Mouse (Mus musculus): Measurements from ENCODE around the gene Ehd1. TPM values are rescaled to one million over a fixed set of nuclear protein-coding genes. Genes with fewer than 3 reads are reported as not detected.

Ehd1 gene
- 66.0 and 70.7 TPM in 2 replicates for polyA plus RNA-seq (2015; fragmentation: Nextera tagmentation; extraction: Ambion mirVana)

GRCm38 (mm10) chr19:6276426-6277421 is at the start of gene Ehd1:
Gene Ehd1 (plus strand): TSS chr19:6276725.

GRCm38 (mm10) chr19:6235084-6236052 is 41.2 kb upstream of the Ehd1 start, which contains the start of gene Ppp2r5b:
Gene Ppp2r5b (minus strand): TSS chr19:6235872.

GRCm38 (mm10) chr19:6241274-6242107 is 35.0 kb upstream of the Ehd1 start, which contains the start of gene Atg2a:
Gene Atg2a (plus strand): TSS chr19:6241668.

GRCm38 (mm10) chr19:6306137-6306551 is 29.6 kb downstream of the Ehd1 start, which contains the start of gene Cdc42bpg:
Gene Cdc42bpg (plus strand): TSS chr19:6306456.

GRCm38 (mm10) chr19:6334673-6335457 is 58.3 kb downstream of the Ehd1 start, which contains the start of gene Men1:
Gene Men1 (plus strand): TSS chr19:6334979.

GRCm38 (mm10) chr19:6340524-6341452 is 64.3 kb downstream of the Ehd1 start, which contains the start of gene Map4k2:
Gene Map4k2 (plus strand): TSS chr19:6341135.

MicroRNAs within 50 kb of the gene (microRNA counts, 519-probe panel; counts per million panel counts)
- microRNA mmu-miR-192 = 40.5 counts per million

Small RNA genes lying within 50 kb of the gene (microRNA-seq; reads per million reads assigned to microRNA genes)
- gene Mir192 = 72.0 reads per million, percentile 39 among the genes with 10 or more reads in this experiment
- 122 reads per million, percentile 46 among the genes with 10 or more reads in this experiment for gene Mir194-2
- gene Mir6989 = 0.87 reads per million

Other genes starting within 250 kb of the Ehd1 start
- gene Syvn1, start 230.1 kb upstream of the Ehd1 start, polyA plus RNA-seq (2015; fragmentation: Nextera tagmentation; extraction: Ambion mirVana) = 28.0 and 31.6 TPM in 2 replicates
- gene Mrpl49, start 218.9 kb upstream of the Ehd1 start, polyA plus RNA-seq (2015; fragmentation: Nextera tagmentation; extraction: Ambion mirVana) = 51.3 and 60.2 TPM in 2 replicates
- 603 and 680 TPM in 2 replicates for gene Fau, start 218.9 kb upstream of the Ehd1 start, polyA plus RNA-seq (2015; fragmentation: Nextera tagmentation; extraction: Ambion mirVana)
- gene Znhit2, start 215.5 kb upstream of the Ehd1 start, polyA plus RNA-seq (2015; fragmentation: Nextera tagmentation; extraction: Ambion mirVana) = 44.4 and 45.4 TPM in 2 replicates
- 53.5 and 57.5 TPM in 2 replicates for gene Tm7sf2, start 208.4 kb upstream of the Ehd1 start, polyA plus RNA-seq (2015; fragmentation: Nextera tagmentation; extraction: Ambion mirVana)
- 76.7 and 77.3 TPM in 2 replicates for gene Vps51, start 199.5 kb upstream of the Ehd1 start, polyA plus RNA-seq (2015; fragmentation: Nextera tagmentation; extraction: Ambion mirVana)
- gene Tmem262, start 196.7 kb upstream of the Ehd1 start, polyA plus RNA-seq (2015; fragmentation: Nextera tagmentation; extraction: Ambion mirVana) = not detected in 2 replicates
- gene Gm28374, start 194.5 kb upstream of the Ehd1 start, polyA plus RNA-seq (2015; fragmentation: Nextera tagmentation; extraction: Ambion mirVana) = 0.75 TPM in 1 of 2 replicates, not detected in the other
- 75.3 and 75.4 TPM in 2 replicates for gene Zfpl1, start 191.8 kb upstream of the Ehd1 start, polyA plus RNA-seq (2015; fragmentation: Nextera tagmentation; extraction: Ambion mirVana)
- 2.8 and 3.1 TPM in 2 replicates for gene Cdca5, start 191.7 kb upstream of the Ehd1 start, polyA plus RNA-seq (2015; fragmentation: Nextera tagmentation; extraction: Ambion mirVana)
- gene AC131692.1, start 182.3 kb upstream of the Ehd1 start, polyA plus RNA-seq (2015; fragmentation: Nextera tagmentation; extraction: Ambion mirVana) = not detected in 2 replicates
- gene Naaladl1, start 170.9 kb upstream of the Ehd1 start, polyA plus RNA-seq (2015; fragmentation: Nextera tagmentation; extraction: Ambion mirVana) = 0.27 TPM in 2 replicates
- gene Sac3d1, start 158.1 kb upstream of the Ehd1 start, polyA plus RNA-seq (2015; fragmentation: Nextera tagmentation; extraction: Ambion mirVana) = 53.9 and 58.0 TPM in 2 replicates
- gene Snx15, start 148.4 kb upstream of the Ehd1 start, polyA plus RNA-seq (2015; fragmentation: Nextera tagmentation; extraction: Ambion mirVana) = 51.8 and 61.0 TPM in 2 replicates
- gene Batf2, start 135.7 kb upstream of the Ehd1 start, polyA plus RNA-seq (2015; fragmentation: Nextera tagmentation; extraction: Ambion mirVana) = 0.18 TPM in 1 of 2 replicates, not detected in the other
- gene Arl2, start 135.2 kb upstream of the Ehd1 start, polyA plus RNA-seq (2015; fragmentation: Nextera tagmentation; extraction: Ambion mirVana) = 163 TPM in 2 replicates
- not detected in 2 replicates for gene Majin, start 92.3 kb upstream of the Ehd1 start, polyA plus RNA-seq (2015; fragmentation: Nextera tagmentation; extraction: Ambion mirVana)
- gene Gpha2, start 50.3 kb upstream of the Ehd1 start, polyA plus RNA-seq (2015; fragmentation: Nextera tagmentation; extraction: Ambion mirVana) = 0.67 and 0.69 TPM in 2 replicates
- gene Ppp2r5b, start 40.9 kb upstream of the Ehd1 start, polyA plus RNA-seq (2015; fragmentation: Nextera tagmentation; extraction: Ambion mirVana) = 150 and 175 TPM in 2 replicates
- 8.0 and 12.7 TPM in 2 replicates for gene Atg2a, start 35.1 kb upstream of the Ehd1 start, polyA plus RNA-seq (2015; fragmentation: Nextera tagmentation; extraction: Ambion mirVana)
- gene Cdc42bpg, start 29.7 kb downstream of the Ehd1 start, polyA plus RNA-seq (2015; fragmentation: Nextera tagmentation; extraction: Ambion mirVana) = 0.28 and 0.34 TPM in 2 replicates
- gene Men1, start 58.3 kb downstream of the Ehd1 start, polyA plus RNA-seq (2015; fragmentation: Nextera tagmentation; extraction: Ambion mirVana) = 56.2 and 63.5 TPM in 2 replicates
- gene Map4k2, start 64.4 kb downstream of the Ehd1 start, polyA plus RNA-seq (2015; fragmentation: Nextera tagmentation; extraction: Ambion mirVana) = 22.5 and 32.9 TPM in 2 replicates
- 66.5 and 74.7 TPM in 2 replicates for gene Sf1, start 87.0 kb downstream of the Ehd1 start, polyA plus RNA-seq (2015; fragmentation: Nextera tagmentation; extraction: Ambion mirVana)
- gene Pygm, start 107.7 kb downstream of the Ehd1 start, polyA plus RNA-seq (2015; fragmentation: Nextera tagmentation; extraction: Ambion mirVana) = 11.5 and 12.5 TPM in 2 replicates
- gene Rasgrp2, start 122.6 kb downstream of the Ehd1 start, polyA plus RNA-seq (2015; fragmentation: Nextera tagmentation; extraction: Ambion mirVana) = 351 and 357 TPM in 2 replicates
- gene Nrxn2, start 142.0 kb downstream of the Ehd1 start, polyA plus RNA-seq (2015; fragmentation: Nextera tagmentation; extraction: Ambion mirVana) = 77.0 and 91.8 TPM in 2 replicates